Mouse (Mus musculus) C2C12 (cell line): ENCODE measurements at regions not wholly inside any gene's neighbourhood (a gene's known extent, or its start where the extent isn't known, plus 50 kb on each side); places are given as distances from the start of the nearest gene placed in this dataset.

ENCODE experiments used
- H3K27me3 ChIP-seq: one replicate; pipeline ENCODE4 v1.6.1; 2011; ENCODE audit not compliant: control insufficient read depth, insufficient read depth, insufficient read length
- H3K36me3 ChIP-seq: one replicate; pipeline ENCODE4 v1.6.1; 2011; ENCODE audit not compliant: control insufficient read depth, insufficient read depth
- H3K4me3 ChIP-seq: one replicate; pipeline ENCODE4 v1.5.1; 2011; ENCODE audit warnings: mild to moderate bottlenecking, control low read depth; ENCODE audit not compliant: poor library complexity, insufficient read depth, severe bottlenecking
- H3K79me2 ChIP-seq: one replicate; pipeline ENCODE4 v1.6.1; 2011; ENCODE audit not compliant: control insufficient read depth, insufficient read depth
- H3K79me3 ChIP-seq: one replicate; pipeline ENCODE4 v1.6.1; 2011; ENCODE audit warnings: low read depth, control low read depth
- H3ac ChIP-seq: one replicate; pipeline ENCODE3; 2011; ENCODE audit warnings: low read depth; ENCODE audit not compliant: control insufficient read depth, insufficient read length
- CEBPB ChIP-seq: IDR thresholded peaks from one replicate; pipeline ENCODE4 v1.6.1; 2011; ENCODE audit warnings: low read depth, mild to moderate bottlenecking, control low read depth, moderate library complexity
- CTCF ChIP-seq: IDR thresholded peaks from one replicate; pipeline ENCODE4 v1.5.1; 2011; ENCODE audit not compliant: control insufficient read depth, insufficient read depth, insufficient read length
- FOSL1 ChIP-seq: IDR thresholded peaks from one replicate; pipeline ENCODE4 v1.8.0; 2011; ENCODE audit warnings: mild to moderate bottlenecking, low read length; ENCODE audit not compliant: poor library complexity, insufficient read depth, severe bottlenecking
- MAX ChIP-seq: IDR thresholded peaks from one replicate; pipeline ENCODE4 v1.6.1; 2011; ENCODE audit warnings: mild to moderate bottlenecking, control low read depth
- MYOD1 ChIP-seq: IDR thresholded peaks from one replicate; pipeline ENCODE4 v1.6.1; 2011; ENCODE audit warnings: low read depth; ENCODE audit not compliant: control insufficient read depth, insufficient read length
- MYOG ChIP-seq: IDR thresholded peaks from one replicate; pipeline ENCODE4 v1.6.1; 2011; ENCODE audit not compliant: control insufficient read depth, insufficient read length; ENCODE audit errors: extremely low read depth
- USF1 ChIP-seq: IDR thresholded peaks from one replicate; pipeline ENCODE4 v1.6.1; 2011; ENCODE audit warnings: low read depth, mild to moderate bottlenecking, control low read depth, moderate library complexity

DNA sequence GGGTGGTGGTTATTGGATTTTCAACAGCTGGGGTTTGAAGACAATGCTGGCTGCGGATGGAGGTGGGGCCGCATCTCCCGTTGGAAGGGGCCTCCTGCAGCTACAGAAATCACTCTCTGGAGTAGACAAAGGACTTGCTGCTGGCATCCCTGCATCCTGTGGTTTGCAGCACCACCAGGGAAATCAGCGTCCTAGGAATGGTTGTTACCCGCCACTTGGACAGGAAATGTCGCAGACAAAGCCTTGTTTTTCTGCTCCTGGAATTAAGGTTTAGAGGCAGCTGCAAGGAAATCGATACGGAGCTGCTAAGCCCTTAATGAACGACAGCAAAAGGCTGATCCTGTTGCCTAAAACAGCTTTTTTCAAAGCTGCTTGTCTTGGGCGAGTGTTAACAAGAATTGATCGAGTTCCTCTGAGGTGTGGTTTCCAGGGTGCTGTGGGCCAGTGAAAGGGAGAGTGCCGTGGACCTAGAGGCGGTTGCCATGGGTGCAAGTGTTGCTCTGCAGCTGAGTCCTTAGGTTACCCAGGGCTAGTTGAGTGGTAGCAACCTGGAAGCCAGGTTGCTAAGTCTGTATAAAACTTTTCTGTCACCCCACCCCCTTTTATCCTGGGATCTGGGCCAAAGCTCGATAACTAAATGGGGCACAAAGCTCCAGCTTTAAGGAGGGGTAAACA is 230.6 kb upstream of the Chd6 start:
- Histone ChIP-seq H3ac (no peak overlapping the region), H3K36me3 (no peaks in the 10 kb centered on the region), H3K27me3 (no peaks in the 10 kb centered on the region), H3K79me2 (no peaks in the 10 kb centered on the region), H3K4me3 (no peak overlapping the region), H3K79me3 (no peaks in the 10 kb centered on the region)
- TF ChIP-seq MYOD1: no peak
- TF ChIP-seq FOSL1: no peak
- no peak for TF ChIP-seq MAX
- no peak for TF ChIP-seq CTCF
- no peak for TF ChIP-seq USF1
- TF ChIP-seq MYOG: no peak
- TF ChIP-seq CEBPB: no peak

DNA sequence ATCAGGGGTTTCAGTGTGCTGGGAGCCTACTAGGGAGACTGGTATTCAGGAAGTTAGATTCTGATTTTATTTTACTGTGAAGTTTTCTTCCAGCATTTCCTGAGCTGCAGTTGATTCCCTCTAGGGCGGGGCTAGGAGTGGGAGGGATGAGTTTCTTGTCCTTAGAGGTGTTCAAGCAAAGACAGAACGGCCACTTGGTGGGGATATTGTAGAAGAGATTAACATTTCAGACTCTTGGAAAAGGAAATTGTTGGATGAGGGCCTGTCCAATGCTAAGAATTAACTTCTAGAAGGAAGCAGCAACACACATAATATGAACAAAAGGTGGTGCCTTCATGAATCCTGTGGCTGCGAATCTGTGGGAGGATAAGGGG is 230.1 kb upstream of the Chd6 start:
- H3K79me3 ChIP-seq: no peaks in the 10 kb centered on the region
- H3ac ChIP-seq: no peak overlapping the region
- H3K36me3 ChIP-seq: no peaks in the 10 kb centered on the region
- no peaks in the 10 kb centered on the region for H3K27me3 ChIP-seq
- no peak for TF ChIP-seq FOSL1
- TF ChIP-seq CEBPB: no peak
- H3K79me2 ChIP-seq: no peaks in the 10 kb centered on the region
- no peak overlapping the region for H3K4me3 ChIP-seq

DNA sequence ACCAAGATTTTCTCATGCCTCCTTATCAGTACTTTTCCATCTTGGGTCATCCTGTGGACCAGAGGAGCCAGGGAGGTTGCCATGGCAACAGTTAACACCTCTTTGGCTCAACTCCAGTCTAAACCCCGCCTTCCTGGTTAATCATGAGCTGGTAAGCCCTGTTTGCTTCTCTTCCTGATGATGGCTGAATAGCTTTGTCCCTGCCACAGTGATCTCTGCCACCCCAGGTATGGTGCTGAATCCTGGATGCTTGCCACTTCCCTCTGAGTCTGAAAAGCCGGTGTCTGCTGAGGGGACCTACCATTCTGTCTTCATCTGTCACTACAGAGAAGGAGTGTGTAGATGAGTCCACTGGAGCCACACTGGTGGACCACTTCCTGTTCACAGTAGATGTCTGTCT is 223.8 kb upstream of the Chd6 start:
- Histone ChIP-seq H3K27me3 (no peaks in the 10 kb centered on the region), H3K79me2 (no peaks in the 10 kb centered on the region)
- TF ChIP-seq CEBPB (no peak), MAX (no peak)

GRCm38 (mm10) chr2:161331850-161332365 is 223.0 kb upstream of the Chd6 start:
- Histone ChIP-seq H3K79me3 (no peaks in the 10 kb centered on the region), H3K4me3 (no peak overlapping the region), H3K36me3 (no peaks in the 10 kb centered on the region), H3K27me3 (no peaks in the 10 kb centered on the region), H3K79me2 (no peaks in the 10 kb centered on the region), H3ac (no peak overlapping the region)
- TF ChIP-seq CTCF: no peak
- TF ChIP-seq MYOD1: no peak
- TF ChIP-seq MYOG: no peak
- no peak for TF ChIP-seq MAX
- no peak for TF ChIP-seq USF1
- TF ChIP-seq CEBPB: no peak
- TF ChIP-seq FOSL1: no peak

More for the DNA sequence above, 223.8 kb upstream of the Chd6 start:
- Histone ChIP-seq H3K4me3 (no peak overlapping the region), H3K36me3 (no peaks in the 10 kb centered on the region), H3ac (no peak overlapping the region), H3K79me3 (no peaks in the 10 kb centered on the region)

- Histone ChIP-seq H3K4me3 (no peak overlapping the region), H3K36me3 (no peaks in the 10 kb centered on the region), H3ac (no peak overlapping the region), H3K27me3 (no peaks in the 10 kb centered on the region), H3K79me2 (no peaks in the 10 kb centered on the region), H3K79me3 (no peaks in the 10 kb centered on the region)
- no peak for TF ChIP-seq CTCF
- TF ChIP-seq MYOG: no peak
- TF ChIP-seq CEBPB: no peak
- TF ChIP-seq FOSL1: no peak
- TF ChIP-seq USF1: no peak
- TF ChIP-seq MYOD1: no peak
- no peak for TF ChIP-seq MAX
These were observed 193.9 kb upstream of the Chd6 start for GRCm38 (mm10) chr2:161302796-161303195.

GRCm38 (mm10) chr2:161268861-161269413 is 160.1 kb upstream of the Chd6 start:
- TF ChIP-seq USF1 (no peak), CTCF (no peak), CEBPB (no peak), MYOD1 (no peak), MYOG (no peak), FOSL1 (no peak), MAX (no peak)
- no peaks in the 10 kb centered on the region for H3K79me2 ChIP-seq
- H3ac ChIP-seq: no peak overlapping the region
- H3K4me3 ChIP-seq: no peak overlapping the region
- H3K27me3 ChIP-seq: no peaks in the 10 kb centered on the region
- no peaks in the 10 kb centered on the region for H3K79me3 ChIP-seq
- H3K36me3 ChIP-seq: no peaks in the 10 kb centered on the region
